Mouse (Mus musculus): ENCODE data around the gene Arhgef7.

DNA sequence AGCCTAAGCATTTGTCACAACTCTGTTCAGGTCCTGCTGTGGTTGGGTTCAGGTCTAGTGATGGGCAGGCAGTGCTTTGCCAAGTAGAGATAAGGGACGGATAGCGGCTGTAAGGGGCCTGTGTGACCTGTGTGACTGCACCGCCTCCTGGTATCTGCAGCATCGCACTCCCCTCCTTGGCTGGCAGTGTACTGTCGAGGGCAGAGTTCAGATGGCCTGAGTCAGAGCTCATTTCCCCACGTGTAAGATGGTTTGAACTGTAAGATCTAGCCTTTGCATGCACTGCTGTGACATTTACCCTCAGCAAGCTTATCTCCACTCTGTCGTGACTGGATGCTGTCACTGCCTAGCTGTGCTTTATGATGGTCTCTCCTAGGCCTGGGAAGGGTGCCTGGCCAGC lies 48.4 kb downstream of the Arhgef7 start:
- TF ChIP-seq CTCF (IDR thresholded peaks at IDR 0.05; ENCODE audit: low read depth) (no peak), EP300 (IDR thresholded peaks at IDR 0.05; ENCODE audit: low read depth) (no peak)
